Mouse (Mus musculus) lung, embryonic 16.5 days (tissue): ENCODE measurements around the gene Mdfic. TPM values are rescaled to one million over a fixed set of nuclear protein-coding genes. Genes with fewer than 3 reads are reported as not detected.

ENCODE experiments used
- ATAC-seq: fragments of 200-750 bp; cut with Nextera tagmentation; 2 replicates; pipeline ENCODE4 v1.8.0; 2017; ENCODE audit warnings: low read depth, mild to moderate bottlenecking, moderate library complexity
- H3K27ac ChIP-seq: fragments of 300-500 bp; sonication (generic); 2 replicates; pipeline ENCODE4 v1.5.1; 2014; ENCODE audit warnings: mild to moderate bottlenecking, control low read depth, low read length
- H3K27me3 ChIP-seq: fragments of 300-500 bp; sonication (generic); 2 replicates; pipeline ENCODE4 v1.6.1; 2014; ENCODE audit warnings: low read depth, low read length, mixed read lengths; ENCODE audit not compliant: control insufficient read depth, insufficient read depth
- H3K36me3 ChIP-seq: fragments of 300-500 bp; sonication (generic); 2 replicates; pipeline ENCODE4 v1.6.1; 2014; ENCODE audit warnings: low read length; ENCODE audit not compliant: control insufficient read depth, insufficient read depth
- H3K4me1 ChIP-seq: fragments of 300-500 bp; sonication (generic); replicated peaks from 2 replicates; pipeline ENCODE4 v1.6.1; 2014; ENCODE audit warnings: low read length, mixed read lengths; ENCODE audit not compliant: control insufficient read depth, insufficient read depth
- H3K4me2 ChIP-seq: fragments of 300-500 bp; sonication (generic); 2 replicates; pipeline ENCODE4 v1.6.1; 2014; ENCODE audit warnings: low read depth, low read length, control low read depth
- H3K4me3 ChIP-seq: fragments of 300-500 bp; sonication (generic); 2 replicates; pipeline ENCODE4 v1.5.1; 2014; ENCODE audit warnings: mild to moderate bottlenecking, low read length, control low read depth
- H3K9ac ChIP-seq: fragments of 300-500 bp; sonication (generic); 2 replicates; pipeline ENCODE4 v1.6.1; 2014; ENCODE audit warnings: low read length, control low read depth
- H3K9me3 ChIP-seq: fragments of 300-500 bp; sonication (generic); 2 replicates; pipeline ENCODE4 v1.6.1; 2016; ENCODE audit warnings: low read length; ENCODE audit not compliant: control insufficient read depth
- WGBS: fragments of 180-500 bp; shearing (Covaris S2); extraction: QIAGEN DNeasy Blood & Tissue Kit; methylation state at CpG from one replicate; pipeline ENCODE4 v1.1.7; 2014; 5-methylcytosine and 5-hydroxymethylcytosine counted together
- polyA plus RNA-seq: library from polyadenylated mRNA; unstranded; fragments of >200 nt; fragmentation: Nextera tagmentation; extraction: Ambion mirVana; gene quantifications from 2 replicates; pipeline ENCODE4 v1.2.1, GENCODE M21; 2015

Gene Mdfic
- polyA plus RNA-seq, 1 experiment from 2014 or later, result 8.4 TPM

GRCm38 (mm10) chr6:15841476-15842209 is 121.2 kb downstream of the Mdfic start:
- no peak for ATAC-seq
- no peak overlapping the region for H3K4me3 ChIP-seq
- no peaks in the 10 kb centered on the region for H3K27me3 ChIP-seq
- H3K9ac ChIP-seq, result no peak overlapping the region
- H3K27ac ChIP-seq, result no peak overlapping the region
- H3K36me3 ChIP-seq, result no peaks in the 10 kb centered on the region
- no peak overlapping the region for H3K4me2 ChIP-seq
- H3K4me1 ChIP-seq, result 0 out of 2 replicates have a peak, but pooled peaks cover 2% of the 10 kb centered on the region
- WGBS, result 80% methylated on average over 5 of the region's 5 CpGs
- H3K9me3 ChIP-seq, result no peaks in the 10 kb centered on the region

- H3K4me1 ChIP-seq, result 0 out of 2 replicates have a peak, but pooled peaks cover 2% of the 10 kb centered on the region
- 88% methylated on average over 3 of the region's 3 CpGs for WGBS
- H3K9me3 ChIP-seq, result no peaks in the 10 kb centered on the region
- H3K27me3 ChIP-seq, result no peaks in the 10 kb centered on the region
- H3K36me3 ChIP-seq, result no peaks in the 10 kb centered on the region
- no peak overlapping the region for H3K4me2 ChIP-seq
- no peak overlapping the region for H3K27ac ChIP-seq
- H3K9ac ChIP-seq, result no peak overlapping the region
- no peak overlapping the region for H3K4me3 ChIP-seq
- no peak for ATAC-seq
Measured at GRCm38 (mm10) chr6:15843295-15843694, 122.8 kb downstream of the Mdfic start.

- Histone ChIP-seq H3K36me3 (no peaks in the 10 kb centered on the region), H3K9me3 (no peaks in the 10 kb centered on the region), H3K4me2 (no peak overlapping the region), H3K27me3 (no peaks in the 10 kb centered on the region), H3K27ac (no peak overlapping the region), H3K4me1 (no peaks in the 10 kb centered on the region), H3K9ac (no peak overlapping the region), H3K4me3 (no peak overlapping the region)
- ATAC-seq, result no peak
- WGBS, result 67% methylated on average over 2 of the region's 2 CpGs
Measured at GRCm38 (mm10) chr6:15845711-15846342, 125.4 kb downstream of the Mdfic start.
